ENCODE assay signal across 8 mouse cellular contexts in the genomic region with DNA sequence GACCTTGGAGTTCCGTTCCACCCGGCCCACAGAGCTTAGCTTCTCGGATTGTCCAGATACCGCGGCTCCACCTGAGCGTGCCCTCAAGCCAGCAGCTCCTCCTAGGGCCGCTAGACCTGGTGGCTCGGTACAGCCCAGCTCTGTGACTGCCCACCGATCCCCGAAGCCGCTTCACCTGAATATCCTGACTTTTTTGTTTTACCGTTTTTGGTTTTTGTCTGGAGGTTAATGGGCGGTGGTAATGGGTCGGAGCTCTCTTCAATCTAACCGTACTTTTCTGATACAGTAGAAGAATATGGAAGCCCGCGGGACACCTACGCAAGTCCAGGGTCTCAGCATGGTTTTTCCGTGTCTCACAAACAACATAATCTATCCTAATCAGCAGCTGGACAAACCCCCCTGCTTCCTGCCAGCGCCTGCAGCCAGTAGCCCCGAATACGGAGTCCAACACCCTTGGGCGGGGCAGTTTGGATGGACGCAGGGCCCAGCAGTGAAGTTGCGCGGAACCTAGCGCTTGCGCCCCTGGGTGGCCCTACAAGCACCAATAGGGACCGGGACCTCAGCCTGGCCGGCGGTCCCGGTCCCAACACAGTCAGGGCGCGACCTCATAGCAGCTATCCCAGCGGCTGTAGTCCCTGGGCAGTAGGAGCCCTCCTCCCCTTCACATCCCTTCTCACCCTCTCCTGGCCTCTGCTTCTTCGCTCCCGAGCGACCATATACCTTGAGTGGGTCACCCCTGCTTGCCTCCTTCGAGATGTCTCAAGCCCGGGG. TPM values are rescaled to one million over a fixed set of nuclear protein-coding genes. Genes with fewer than 3 reads are reported as not detected.
DNase-seq lines count a peak whose midpoint lies in the region; ATAC-seq and TF ChIP-seq lines count a peak whose summit lies in the region.

No protein-coding gene starts in this region.

- DNase-seq in heart, adult 11 months: peak; percentile 82
- no peak for DNase-seq in heart, postnatal 25 days (ENCODE audit: low spot score)
- DNase-seq in brain, embryonic 14.5 days (ENCODE audit: low read depth): peak; percentile 8
- DNase-seq in kidney, adult 18-20 months: peak; percentile 66
- DNase-seq in thymus, postnatal 10 days (ENCODE audit: low spot score in 2 of 2): no peak
- DNase-seq in thymus, adult 18-20 months: no peak
- DNase-seq in cerebellum, adult 8-10 months: no peak

- no peak for TF ChIP-seq POLR2A in brain, embryonic 14.5 days (IDR thresholded peaks at IDR 0.05; ENCODE audit: borderline replicate concordance, extremely low read depth, insufficient read depth, insufficient read length, poor library complexity, severe bottlenecking)

- intact Hi-C loops in heart, postnatal 25 days (cut with DNase I): no loop called here

- ATAC-seq in megakaryocyte progenitor cell, adult 5-6 weeks (replicated peaks; ENCODE audit: poor library complexity): 0 out of 2 replicates have a peak, but pooled peaks have one; percentile 29

- no peak for TF ChIP-seq CTCF in brain, embryonic 14.5 days (IDR thresholded peaks at IDR 0.05; ENCODE audit: borderline replicate concordance, extremely low read depth, insufficient read depth, insufficient read length)

RNA-seq across cellular contexts. Expression of a gene that starts 25.3 kb away (rescaled TPM):
- 1 to 10 TPM; 1.3 TPM for total RNA-seq in heart, postnatal 25 days (2021)
- 17.2 and 18.6 TPM in 2 replicates for polyA plus RNA-seq in brain, embryonic 14.5 days (2012; rRNA removed)
- 0.30 TPM in 1 of 2 replicates, not detected in the other for total RNA-seq in megakaryocyte progenitor cell, adult 5-6 weeks (2015)
- not detected in 2 replicates for total RNA-seq in megakaryocyte progenitor cell, adult 5-6 weeks (2017)

Comparison
In these comparisons a context has a peak if more than half of its experiments do, and no peak if none do; other contexts are left out.
1. DNase-seq: peak in heart, adult 11 months (single experiment), brain, embryonic 14.5 days (single experiment) and kidney, adult 18-20 months (single experiment); none in heart, postnatal 25 days (single experiment), thymus, postnatal 10 days (0 of 2), thymus, adult 18-20 months (0 of 2) and cerebellum, adult 8-10 months (single experiment).